Mouse (Mus musculus) E14TG2a.4 (cell line): ENCODE measurements around the gene Socs7.

Source experiments
- H3K27me3 ChIP-seq: 2 replicates; pipeline ENCODE4 v1.6.1; 2014; ENCODE audit warnings: low read length, control low read depth; ENCODE audit not compliant: insufficient read depth
- H3K36me3 ChIP-seq: 2 replicates; pipeline ENCODE4 v1.6.1; 2014; ENCODE audit warnings: low read length, control low read depth; ENCODE audit not compliant: insufficient read depth
- H3K4me1 ChIP-seq: replicated peaks from 2 replicates; pipeline ENCODE4 v1.6.1; 2014; ENCODE audit warnings: low read depth, low read length, control low read depth
- H3K4me3 ChIP-seq: replicated peaks from 2 replicates; pipeline ENCODE4 v1.5.1; 2014; ENCODE audit warnings: mild to moderate bottlenecking, low read length
- H3K9me3 ChIP-seq: 2 replicates; pipeline ENCODE4 v1.6.1; 2014; ENCODE audit warnings: low read length, control low read depth
- CTCF ChIP-seq: conservative IDR thresholded peaks from 2 replicates; pipeline ENCODE4 v1.5.1; 2014; ENCODE audit warnings: low read length
- NANOG ChIP-seq: IDR thresholded peaks from 2 replicates; pipeline ENCODE4 v1.6.1; 2014; ENCODE audit warnings: borderline replicate concordance, low read length, mixed read lengths
- POU5F1 ChIP-seq: IDR thresholded peaks from 2 replicates; pipeline ENCODE4 v1.6.1; 2014; ENCODE audit warnings: low read length, borderline replicate concordance

Gene Socs7

DNA sequence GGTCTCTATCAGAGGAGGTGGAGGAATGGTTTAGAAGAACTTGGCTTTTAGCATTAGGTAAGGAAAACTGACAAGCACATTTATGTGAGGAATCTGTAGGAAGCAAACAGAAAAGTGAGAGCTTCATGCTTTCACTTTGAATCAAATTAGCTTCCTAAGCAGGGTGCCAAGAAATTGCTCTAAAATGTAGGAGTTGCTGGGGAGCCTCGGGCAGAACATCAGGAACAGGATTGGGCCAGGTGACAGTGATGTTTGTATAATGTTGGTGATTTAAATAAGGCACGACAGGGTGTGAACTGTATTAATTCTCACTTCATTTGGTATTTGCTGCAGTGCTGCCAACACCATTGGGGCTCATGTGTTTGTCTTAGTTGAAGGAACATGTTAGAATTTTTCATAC lies 21.4 kb downstream of the Socs7 start:
- TF ChIP-seq POU5F1 (no peak), CTCF (no peak), NANOG (no peak)
- H3K9me3 ChIP-seq, result no peaks in the 10 kb centered on the region
- peaks cover 61% of the 10 kb centered on the region for H3K36me3 ChIP-seq
- peaks cover 22% of the 10 kb centered on the region for H3K4me1 ChIP-seq
- H3K4me3 ChIP-seq, result no peak overlapping the region
- H3K27me3 ChIP-seq, result no peaks in the 10 kb centered on the region

DNA sequence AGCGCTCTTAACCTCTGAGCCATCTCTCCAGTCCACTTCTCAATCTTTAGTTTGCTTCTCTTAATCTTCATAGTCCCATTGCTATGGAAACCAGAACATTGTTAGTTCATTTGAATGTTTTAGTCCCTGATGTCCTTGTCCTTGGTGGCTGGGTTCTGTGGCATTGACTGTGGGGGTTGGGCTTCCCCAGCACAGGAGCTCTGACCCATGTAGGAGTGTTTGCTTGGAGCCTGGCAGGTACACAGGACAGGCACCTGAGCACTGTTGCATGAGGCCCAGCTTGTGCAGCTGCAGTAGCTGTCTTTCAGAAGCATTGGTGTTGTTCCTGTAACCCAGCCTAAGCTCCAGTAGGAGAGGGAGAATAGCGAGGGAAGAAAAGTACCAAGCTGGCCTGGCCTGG lies 25.5 kb downstream of the Socs7 start:
- Histone ChIP-seq H3K36me3 (peaks cover 77% of the 10 kb centered on the region), H3K27me3 (no peaks in the 10 kb centered on the region), H3K4me3 (no peak overlapping the region), H3K4me1 (peaks cover 58% of the 10 kb centered on the region), H3K9me3 (no peaks in the 10 kb centered on the region)
- TF ChIP-seq POU5F1, result no peak
- no peak for TF ChIP-seq CTCF
- TF ChIP-seq NANOG, result no peak

DNA sequence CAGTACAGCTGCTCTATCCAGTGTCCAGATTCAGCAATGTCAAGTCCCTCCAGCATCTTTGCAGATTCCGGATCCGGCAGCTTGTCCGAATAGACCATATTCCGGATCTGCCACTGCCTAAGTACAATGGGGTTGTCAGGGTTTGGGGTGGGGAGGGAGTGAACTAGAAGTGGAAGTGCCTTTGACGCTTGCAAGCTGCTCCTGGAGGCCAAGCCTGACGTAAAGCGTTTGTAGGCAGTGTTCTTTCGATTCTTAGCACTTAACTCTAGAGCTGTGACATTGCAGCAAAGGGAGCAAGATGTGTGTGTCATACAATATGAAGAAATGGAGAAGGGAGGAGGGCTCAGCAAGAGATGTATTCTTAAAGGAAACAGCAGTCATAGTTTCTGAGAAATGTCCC lies 26.8 kb downstream of the Socs7 start:
- TF ChIP-seq POU5F1 (no peak), CTCF (no peak), NANOG (no peak)
- Histone ChIP-seq H3K36me3 (peaks cover 64% of the 10 kb centered on the region), H3K9me3 (no peaks in the 10 kb centered on the region), H3K4me1 (peaks cover 71% of the 10 kb centered on the region), H3K27me3 (no peaks in the 10 kb centered on the region), H3K4me3 (no peak overlapping the region)

DNA sequence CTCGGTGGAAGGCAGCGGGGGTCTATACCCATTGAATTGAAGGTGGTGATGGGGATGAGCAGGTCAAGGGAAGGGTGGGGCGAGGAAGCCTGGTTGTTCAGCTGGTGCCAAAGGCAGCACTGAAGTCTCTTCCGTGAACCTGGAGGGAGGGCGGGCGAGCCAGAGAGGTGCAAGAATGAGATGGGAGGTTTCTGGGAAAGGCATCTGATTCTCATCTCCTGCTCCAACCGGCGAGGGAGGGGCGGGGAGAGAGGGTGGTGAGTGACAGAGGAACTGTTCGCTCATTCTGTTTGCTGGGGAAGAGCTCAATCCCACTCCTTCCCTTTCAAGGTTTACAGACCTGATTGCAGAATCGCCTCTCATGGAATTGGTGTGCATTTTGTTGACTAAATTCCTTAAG lies 31.3 kb downstream of the Socs7 start:
- peaks cover 51% of the 10 kb centered on the region for H3K36me3 ChIP-seq
- TF ChIP-seq POU5F1 (no peak), CTCF (no peak), NANOG (no peak)
- peak overlapping the region; percentile 50 for H3K4me3 ChIP-seq
- no peaks in the 10 kb centered on the region for H3K9me3 ChIP-seq
- H3K27me3 ChIP-seq, result no peaks in the 10 kb centered on the region
- H3K4me1 ChIP-seq, result peaks cover 86% of the 10 kb centered on the region

DNA sequence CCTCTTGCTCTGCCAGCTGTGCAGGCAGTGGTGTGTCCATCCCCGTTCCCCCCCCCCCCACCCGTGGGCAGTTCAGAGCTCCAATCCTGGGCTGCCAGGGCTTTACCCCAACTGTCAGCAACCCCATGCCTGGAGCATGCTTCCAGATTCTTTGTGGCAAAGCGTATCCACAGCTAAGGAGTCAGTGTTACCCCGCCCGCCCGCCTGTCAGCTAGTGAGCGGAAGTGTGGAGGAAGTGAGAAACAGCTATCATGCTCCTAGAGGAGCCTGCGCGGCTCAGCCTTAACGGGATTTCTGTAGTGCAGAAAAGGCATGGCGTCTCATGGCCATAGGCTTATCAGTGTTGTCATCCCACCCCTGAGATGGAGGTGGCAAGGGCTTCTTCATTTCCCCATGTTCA lies 31.8 kb downstream of the Socs7 start:
- Histone ChIP-seq H3K9me3 (no peaks in the 10 kb centered on the region), H3K27me3 (no peaks in the 10 kb centered on the region), H3K4me1 (peaks cover 81% of the 10 kb centered on the region), H3K36me3 (peaks cover 47% of the 10 kb centered on the region), H3K4me3 (peak overlapping the region; percentile 50)
- no peak for TF ChIP-seq POU5F1
- no peak for TF ChIP-seq NANOG
- no peak for TF ChIP-seq CTCF

GRCm38 (mm10) chr11:97398506-97398905 lies 36.2 kb downstream of the Socs7 start:
- Histone ChIP-seq H3K27me3 (0 out of 2 replicates have a peak, but pooled peaks cover 9% of the 10 kb centered on the region), H3K36me3 (peaks cover 12% of the 10 kb centered on the region; the same call in 1 of the 2 replicates), H3K4me1 (peaks cover 80% of the 10 kb centered on the region), H3K9me3 (no peaks in the 10 kb centered on the region), H3K4me3 (no peak overlapping the region)
- TF ChIP-seq POU5F1 (no peak), CTCF (no peak), NANOG (no peak)

GRCm38 (mm10) chr11:97399958-97400710 lies 37.8 kb downstream of the Socs7 start:
- Histone ChIP-seq H3K9me3 (no peaks in the 10 kb centered on the region), H3K36me3 (peaks cover 12% of the 10 kb centered on the region; the same call in 1 of the 2 replicates), H3K4me3 (peak overlapping the region; percentile 62), H3K4me1 (peaks cover 74% of the 10 kb centered on the region), H3K27me3 (peaks cover 20% of the 10 kb centered on the region)
- no peak for TF ChIP-seq POU5F1
- TF ChIP-seq CTCF, result peak; percentile 93

DNA sequence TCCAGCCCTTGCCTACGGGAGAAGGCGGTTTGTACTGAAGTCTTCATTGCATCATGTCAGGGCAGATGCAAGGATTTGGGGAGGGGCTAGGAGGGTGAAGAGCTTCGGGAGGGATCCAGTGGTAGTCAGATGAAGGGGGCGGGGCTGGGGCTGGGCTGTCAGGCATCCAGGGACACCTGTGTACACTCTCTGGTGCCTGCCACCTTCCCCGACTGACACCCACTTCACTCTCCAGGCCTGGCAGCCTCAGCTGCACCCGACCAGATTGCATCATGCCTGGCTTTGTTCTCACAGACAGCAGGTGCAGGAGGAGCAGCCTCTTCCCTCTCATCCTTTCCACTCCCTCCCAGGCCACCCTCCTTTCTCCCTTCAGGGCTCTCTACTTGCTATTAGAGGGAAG lies 38.7 kb downstream of the Socs7 start:
- Histone ChIP-seq H3K4me1 (peaks cover 74% of the 10 kb centered on the region), H3K27me3 (peaks cover 29% of the 10 kb centered on the region), H3K36me3 (peaks cover 6% of the 10 kb centered on the region; the same call in 1 of the 2 replicates), H3K4me3 (no peak overlapping the region), H3K9me3 (no peaks in the 10 kb centered on the region)
- TF ChIP-seq CTCF, result no peak
- TF ChIP-seq NANOG, result no peak
- TF ChIP-seq POU5F1, result no peak

- no peak for TF ChIP-seq POU5F1
- no peak for TF ChIP-seq CTCF
- TF ChIP-seq NANOG, result no peak
- Histone ChIP-seq H3K36me3 (no peaks in the 10 kb centered on the region; the same call in 1 of the 2 replicates), H3K9me3 (no peaks in the 10 kb centered on the region), H3K4me3 (no peak overlapping the region), H3K27me3 (peaks cover 36% of the 10 kb centered on the region), H3K4me1 (peaks cover 75% of the 10 kb centered on the region)
Observed at GRCm38 (mm10) chr11:97401686-97402435, 39.5 kb downstream of the Socs7 start.
